Mouse (Mus musculus) stomach, embryonic 14.5 days (tissue): Measurements from ENCODE around the gene Adgrg1. TPM values are rescaled to one million over a fixed set of nuclear protein-coding genes. Genes with fewer than 3 reads are reported as not detected.
"Not testable (repeated sequence)": the region's sequence is repeated elsewhere in the genome, so short reads cannot be mapped to it uniquely, and the experiment has no call there.

Experiments used
- ATAC-seq: fragments of 200-750 bp; cut with Nextera tagmentation; 2 replicates; pipeline ENCODE4 v1.8.0; 2017; ENCODE audit warnings: low read depth, moderate TSS enrichment; ENCODE audit not compliant: insufficient number of reproducible peaks, insufficient read depth, low FRiP score
- H3K27ac ChIP-seq: fragments of 300-500 bp; sonication (generic); 2 replicates; pipeline ENCODE4 v1.5.1; 2014; ENCODE audit warnings: mild to moderate bottlenecking, low read length, moderate library complexity, mixed read lengths
- H3K27me3 ChIP-seq: fragments of 300-500 bp; sonication (generic); 2 replicates; pipeline ENCODE4 v1.6.1; 2014; ENCODE audit warnings: low read length, control low read depth, mixed read lengths; ENCODE audit not compliant: control insufficient read depth, insufficient read depth
- H3K36me3 ChIP-seq: fragments of 300-500 bp; sonication (generic); 2 replicates; pipeline ENCODE4 v1.6.1; 2014; ENCODE audit warnings: mild to moderate bottlenecking, control low read depth, low read length, moderate library complexity, mixed read lengths; ENCODE audit not compliant: control insufficient read depth, insufficient read depth
- H3K4me1 ChIP-seq: fragments of 300-500 bp; sonication (generic); 2 replicates; pipeline ENCODE4 v1.6.1; 2014; ENCODE audit warnings: low read length, control low read depth, mixed read lengths; ENCODE audit not compliant: control insufficient read depth, insufficient read depth
- H3K4me2 ChIP-seq: fragments of 300-500 bp; sonication (generic); replicated peaks from 2 replicates; pipeline ENCODE4 v1.6.1; 2014; ENCODE audit warnings: low read depth, low read length, control low read depth
- H3K4me3 ChIP-seq: fragments of 300-500 bp; sonication (generic); 2 replicates; pipeline ENCODE4 v1.5.1; 2014; ENCODE audit warnings: low read depth, low read length, control low read depth
- H3K9ac ChIP-seq: fragments of 300-500 bp; sonication (generic); replicated peaks from 2 replicates; pipeline ENCODE4 v1.6.1; 2014; ENCODE audit warnings: low read depth, mild to moderate bottlenecking, control low read depth, low read length, moderate library complexity, mixed read lengths
- H3K9me3 ChIP-seq: fragments of 300-500 bp; sonication (generic); 2 replicates; pipeline ENCODE4 v1.6.1; 2016; ENCODE audit warnings: low read depth, low read length, control low read depth; ENCODE audit not compliant: control insufficient read depth
- WGBS: fragments of 180-500 bp; shearing (Covaris S2); extraction: QIAGEN DNeasy Blood & Tissue Kit; methylation state at CpG from one replicate; pipeline ENCODE4 v1.1.7; 2014; 5-methylcytosine and 5-hydroxymethylcytosine counted together
- polyA plus RNA-seq: library from polyadenylated mRNA; unstranded; fragments of >200 nt; fragmentation: Nextera tagmentation; extraction: Ambion mirVana; gene quantifications from 2 replicates; pipeline ENCODE4 v1.2.1, GENCODE M21; 2014

Adgrg1 gene
- polyA plus RNA-seq, 1 experiment from 2014 or later = 43.8 TPM

- no peak overlapping the region for H3K27ac ChIP-seq
- H3K9me3 ChIP-seq = no peaks in the 10 kb centered on the region
- H3K4me2 ChIP-seq = no peak overlapping the region
- H3K9ac ChIP-seq = no peak overlapping the region
- no peaks in the 10 kb centered on the region for H3K27me3 ChIP-seq
- no peak overlapping the region for H3K4me3 ChIP-seq
- no peaks in the 10 kb centered on the region for H3K4me1 ChIP-seq
- WGBS = 49% methylated on average over 12 of the region's 12 CpGs
- ATAC-seq = peak; percentile 26; the same call in 1 of the 2 replicates
- no peaks in the 10 kb centered on the region for H3K36me3 ChIP-seq
Observed at GRCm38 (mm10) chr8:95020293-95020777, 45.8 kb downstream of the Adgrg1 start.

GRCm38 (mm10) chr8:95020821-95021220 lies 46.3 kb downstream of the Adgrg1 start:
- Histone ChIP-seq H3K4me3 (no peak overlapping the region), H3K9ac (no peak overlapping the region), H3K36me3 (no peaks in the 10 kb centered on the region), H3K27ac (no peak overlapping the region), H3K4me2 (no peak overlapping the region), H3K9me3 (no peaks in the 10 kb centered on the region), H3K27me3 (no peaks in the 10 kb centered on the region), H3K4me1 (no peaks in the 10 kb centered on the region)
- 62% methylated on average over 10 of the region's 10 CpGs for WGBS
- ATAC-seq = no peak

- H3K27me3 ChIP-seq = no peaks in the 10 kb centered on the region
- no peak overlapping the region for H3K27ac ChIP-seq
- ATAC-seq = no peak
- H3K9me3 ChIP-seq = no peaks in the 10 kb centered on the region
- no peaks in the 10 kb centered on the region for H3K36me3 ChIP-seq
- no peak overlapping the region for H3K4me3 ChIP-seq
- H3K9ac ChIP-seq = no peak overlapping the region
- WGBS = 21% methylated on average over 8 of the region's 8 CpGs
- no peaks in the 10 kb centered on the region for H3K4me1 ChIP-seq
- no peak overlapping the region for H3K4me2 ChIP-seq
Observed at GRCm38 (mm10) chr8:95023201-95023600, 48.6 kb downstream of the Adgrg1 start.

GRCm38 (mm10) chr8:95024387-95024786 lies 49.8 kb downstream of the Adgrg1 start:
- H3K4me1 ChIP-seq = no peaks in the 10 kb centered on the region
- no peaks in the 10 kb centered on the region for H3K9me3 ChIP-seq
- no peak overlapping the region for H3K27ac ChIP-seq
- no peaks in the 10 kb centered on the region for H3K27me3 ChIP-seq
- H3K9ac ChIP-seq = no peak overlapping the region
- no peak for ATAC-seq
- H3K4me2 ChIP-seq = no peak overlapping the region
- H3K36me3 ChIP-seq = no peaks in the 10 kb centered on the region
- WGBS = 67% methylated on average over 4 of the region's 4 CpGs
- no peak overlapping the region for H3K4me3 ChIP-seq

GRCm38 (mm10) chr8:95025421-95025820 lies 50.9 kb downstream of the Adgrg1 start:
- no peak for ATAC-seq

GRCm38 (mm10) chr8:95028391-95028790 lies 53.8 kb downstream of the Adgrg1 start:
- ATAC-seq = not testable (repeated sequence)

More at GRCm38 (mm10) chr8:95025421-95025820, 50.9 kb downstream of the Adgrg1 start:
- H3K4me1 ChIP-seq = no peaks in the 10 kb centered on the region
- no peaks in the 10 kb centered on the region for H3K27me3 ChIP-seq
- no peaks in the 10 kb centered on the region for H3K36me3 ChIP-seq
- H3K4me2 ChIP-seq = no peak overlapping the region
- H3K4me3 ChIP-seq = no peak overlapping the region
- no peak overlapping the region for H3K9ac ChIP-seq
- 67% methylated on average over 2 of the region's 2 CpGs for WGBS
- no peaks in the 10 kb centered on the region for H3K9me3 ChIP-seq
- no peak overlapping the region for H3K27ac ChIP-seq

DNA sequence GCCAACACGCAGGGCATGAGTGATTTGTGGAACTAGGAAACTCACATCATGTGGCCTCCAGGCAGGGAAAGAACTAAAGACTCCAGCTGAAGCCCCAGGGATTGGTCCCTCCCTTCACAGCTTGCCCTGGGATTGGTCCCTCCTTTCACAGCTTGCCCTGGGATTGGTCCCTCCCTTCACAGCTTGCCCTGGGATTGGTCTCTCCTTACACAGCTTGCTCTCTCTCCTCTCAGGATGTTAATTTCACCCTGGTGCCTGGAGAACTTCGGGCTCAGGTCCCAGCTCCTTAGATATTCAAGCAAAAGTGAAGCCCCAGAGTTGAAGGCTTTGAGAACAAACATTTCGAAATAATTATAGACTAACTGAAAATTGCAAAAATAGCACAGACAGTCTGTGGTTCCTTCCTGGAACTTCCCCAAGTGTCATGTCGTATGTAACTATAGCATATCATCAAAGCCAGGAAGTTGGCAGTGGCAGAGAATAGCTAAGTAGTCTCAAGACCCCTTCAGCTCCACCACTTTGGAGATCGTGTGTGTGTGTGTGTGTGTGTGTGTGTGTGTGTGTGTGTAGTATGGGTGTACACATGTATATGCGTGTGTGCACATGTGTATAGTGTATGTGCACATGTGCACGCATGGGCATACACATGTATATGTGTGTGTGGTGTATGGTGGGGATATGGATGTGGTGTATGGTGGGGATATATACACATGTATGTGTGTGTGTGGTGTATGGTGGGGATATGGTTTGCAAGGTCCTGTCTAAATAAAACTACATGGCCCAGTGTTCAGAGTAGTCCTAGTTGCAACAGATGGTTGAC lies 62.8 kb downstream of the Adgrg1 start:
- Histone ChIP-seq H3K4me1 (no peaks in the 10 kb centered on the region), H3K36me3 (no peaks in the 10 kb centered on the region), H3K4me2 (no peak overlapping the region), H3K27ac (no peak overlapping the region), H3K9ac (no peak overlapping the region), H3K4me3 (no peak overlapping the region), H3K27me3 (no peaks in the 10 kb centered on the region), H3K9me3 (no peaks in the 10 kb centered on the region)
- ATAC-seq = peak; percentile 53; the same call in 1 of the 2 replicates
- WGBS = 63% methylated on average over 7 of the region's 7 CpGs

More at GRCm38 (mm10) chr8:95028391-95028790, 53.8 kb downstream of the Adgrg1 start:
- not testable (repeated sequence) for H3K36me3 ChIP-seq, H3K4me3 ChIP-seq, H3K4me2 ChIP-seq, H3K9me3 ChIP-seq, H3K4me1 ChIP-seq, H3K9ac ChIP-seq, H3K27ac ChIP-seq, H3K27me3 ChIP-seq
- 47% methylated on average over 7 of the region's 7 CpGs for WGBS

DNA sequence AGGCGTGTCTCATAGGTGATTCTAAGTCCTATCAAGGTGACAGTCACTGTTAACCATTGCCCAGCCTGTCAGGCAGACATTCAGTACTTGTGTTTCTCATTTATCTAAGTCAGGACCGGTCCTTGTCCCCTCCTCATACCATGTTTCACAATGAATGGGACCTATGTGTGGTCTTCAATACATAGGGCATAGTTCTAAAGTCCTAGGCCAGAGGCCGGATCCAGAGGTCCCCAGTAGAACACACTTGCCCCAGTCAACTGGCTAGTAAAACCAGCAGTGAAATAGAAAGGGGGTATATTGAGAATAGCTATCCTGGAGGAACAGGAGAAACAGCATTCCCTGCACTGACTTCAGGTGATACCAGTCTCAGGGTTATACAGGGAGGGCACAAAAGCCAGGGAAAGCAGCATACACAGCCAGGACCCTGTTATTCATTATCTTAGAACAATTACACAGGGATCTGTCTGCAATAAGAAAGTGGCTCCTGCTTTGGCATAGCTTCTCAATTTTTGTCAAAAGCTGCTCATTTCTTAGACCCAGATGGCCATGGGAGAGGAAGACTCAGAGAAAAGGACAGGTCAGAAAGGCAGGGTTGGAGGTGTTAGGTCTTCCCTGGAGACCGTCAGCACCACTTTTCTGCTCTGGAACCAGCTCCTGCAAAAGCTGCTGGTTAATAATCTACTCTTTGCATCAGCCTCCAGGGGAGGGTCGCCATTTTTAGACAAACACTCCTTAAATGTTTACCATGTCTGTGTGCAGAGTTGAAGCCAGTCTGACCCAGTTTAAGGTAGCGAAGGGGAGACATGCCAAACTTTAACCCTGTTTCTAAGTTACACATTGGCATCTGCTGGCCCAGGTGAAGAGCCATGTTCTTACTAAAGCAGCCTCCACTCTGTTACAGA lies 67.6 kb downstream of the Adgrg1 start:
- Histone ChIP-seq H3K36me3 (no peaks in the 10 kb centered on the region), H3K27ac (peak overlapping the region; percentile 68), H3K4me1 (no peaks in the 10 kb centered on the region)

More for the DNA sequence above, 67.6 kb downstream of the Adgrg1 start:
- Histone ChIP-seq H3K9me3 (no peaks in the 10 kb centered on the region), H3K27me3 (no peaks in the 10 kb centered on the region), H3K4me2 (0 out of 2 replicates have a peak overlapping the region, but pooled peaks have one; percentile 4), H3K9ac (no peak overlapping the region), H3K4me3 (no peak overlapping the region)
- peak; percentile 61 for ATAC-seq
- WGBS = 43% methylated on average over 6 of the region's 6 CpGs
